Mouse (Mus musculus): ENCODE data around the gene Lrrc9.

DNA sequence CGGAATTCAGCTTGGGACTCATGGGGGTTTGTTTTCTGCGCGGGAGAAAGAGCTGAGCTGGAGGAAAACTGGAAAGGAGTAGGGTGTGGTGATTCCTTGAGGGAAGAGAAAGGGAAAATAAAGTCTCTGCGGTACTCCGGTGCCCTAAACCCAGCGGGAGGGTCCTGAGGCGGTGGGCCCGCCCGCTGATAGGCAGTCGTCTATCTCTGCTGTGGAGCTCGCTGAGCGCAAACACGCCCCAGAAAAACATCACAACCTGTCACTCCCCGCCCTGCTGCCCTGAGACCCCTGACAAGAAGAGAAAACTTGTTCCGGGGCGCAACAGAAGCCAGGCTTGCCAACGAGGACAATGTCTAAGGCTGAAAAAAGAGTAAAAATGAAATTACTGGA is 34.0 kb upstream of the Lrrc9 start:
- TF ChIP-seq EP300 (IDR thresholded peaks at IDR 0.05; ENCODE audit: low read depth) (no peak), CTCF (IDR thresholded peaks at IDR 0.05; ENCODE audit: low read depth) (no peak)
